Mouse (Mus musculus) small intestine, adult 2 months (tissue): Measurements from ENCODE around the gene Abcb9.

Source experiments
- CTCF ChIP-seq: fragments of 200-500 bp; IDR thresholded peaks from 2 replicates; pipeline ENCODE4 v1.5.1; 2012; ENCODE audit warnings: low read depth, mild to moderate bottlenecking, control low read depth, inconsistent platforms, low read length, moderate library complexity, mixed read lengths; ENCODE audit not compliant: insufficient replicate concordance, insufficient read length; ENCODE audit errors: extremely low read depth
- POLR2A ChIP-seq: fragments of 200-500 bp; IDR thresholded peaks from 2 replicates; pipeline ENCODE4 v1.6.1; 2012; ENCODE audit warnings: low read depth, mild to moderate bottlenecking, control low read depth, inconsistent platforms, low read length, moderate library complexity

GRCm38 (mm10) chr5:124084588-124085173, 10.9 kb downstream of the Abcb9 start:
- TF ChIP-seq CTCF (peak; percentile 99), POLR2A (no peak; the same call in 1 of the 2 replicates)
